Mouse (Mus musculus) layer of hippocampus, postnatal 14 days (tissue): ENCODE results near the gene 4430402I18Rik. TPM values are rescaled to one million over a fixed set of nuclear protein-coding genes. Genes with fewer than 3 reads are reported as not detected.

Experiments used
- DNase-seq, 2 experiments: peaks; one replicate each; pipeline ENCODE4 v3.0.0; 2021 to 2022; ENCODE audit warnings: low spot score in 2 of 2, mixed read lengths in 1 of 2
- total RNA-seq, 2 experiments: library from RNA; stranded (reverse); gene quantifications; 2 replicates each; pipeline ENCODE4 v1.2.3; 2021

4430402I18Rik gene
- total RNA-seq, 2 experiments from 2014 or later, result 6.1 to 9.4 TPM

DNA sequence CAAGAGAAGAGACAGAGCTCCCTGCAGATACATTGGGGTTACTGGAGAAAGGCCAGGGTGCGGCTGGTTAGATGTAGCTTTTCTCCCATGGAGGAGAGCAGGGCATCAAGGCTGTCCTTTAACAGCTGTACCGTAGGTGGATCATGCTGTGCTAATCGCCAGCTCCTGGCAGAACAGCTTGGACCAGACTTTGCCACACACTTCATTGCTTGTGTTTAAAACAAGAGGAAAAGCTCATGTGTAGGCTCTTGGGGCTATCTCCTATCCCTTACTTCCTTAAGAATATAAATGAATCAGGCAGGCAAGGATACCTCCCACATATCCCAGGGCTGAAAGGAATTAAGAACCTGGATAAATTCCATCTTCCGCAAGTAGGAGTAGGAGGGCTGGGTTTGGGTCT lies 64.8 kb downstream of the 4430402I18Rik start:
- peak in 1 of 2 experiments; percentile 73 for DNase-seq

DNA sequence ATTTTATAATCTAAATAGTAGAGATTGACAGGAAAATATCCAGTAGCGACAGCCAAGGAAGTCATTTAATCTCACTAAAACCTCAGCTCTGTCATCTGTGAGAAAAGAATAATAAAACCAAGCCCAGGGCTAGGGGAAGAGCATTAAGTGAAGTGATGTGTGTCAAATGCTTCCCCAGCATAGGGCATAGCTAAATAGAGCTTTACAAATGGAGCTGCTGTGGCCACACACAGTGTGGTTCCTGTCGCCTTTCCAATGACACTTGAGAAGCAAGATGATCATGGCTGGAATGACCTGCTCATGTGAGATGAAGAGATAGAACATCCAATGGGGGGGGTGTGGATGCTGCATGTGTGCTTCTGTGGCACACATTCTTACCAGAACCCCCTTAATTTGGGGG lies 65.5 kb downstream of the 4430402I18Rik start:
- no peak for DNase-seq

- no peak for DNase-seq
Observed at GRCm38 (mm10) chr19:28900771-28901170, 66.8 kb downstream of the 4430402I18Rik start.

- no peak for DNase-seq
Observed at GRCm38 (mm10) chr19:28897497-28897896, 70.1 kb downstream of the 4430402I18Rik start.

DNA sequence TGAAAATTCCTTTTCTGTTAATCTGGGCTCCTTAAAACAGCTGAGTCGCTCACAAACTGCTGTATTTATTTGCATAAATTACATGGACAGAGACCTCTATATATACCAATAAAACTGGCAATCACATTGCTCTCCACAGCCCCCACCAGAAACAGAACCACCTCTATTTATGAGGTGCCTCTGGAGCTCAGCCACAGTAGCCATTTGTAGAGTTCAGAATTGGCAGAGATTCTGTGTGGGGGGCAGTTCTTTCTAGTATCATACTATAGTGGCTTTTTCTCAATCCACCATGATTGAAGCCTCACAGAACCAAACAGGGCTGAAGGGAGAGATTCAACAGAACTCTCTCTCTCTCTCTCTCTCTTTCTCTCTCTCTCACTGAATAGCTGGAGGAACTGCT lies 71.0 kb downstream of the 4430402I18Rik start:
- peak in 1 of 2 experiments; percentile 63 for DNase-seq

DNA sequence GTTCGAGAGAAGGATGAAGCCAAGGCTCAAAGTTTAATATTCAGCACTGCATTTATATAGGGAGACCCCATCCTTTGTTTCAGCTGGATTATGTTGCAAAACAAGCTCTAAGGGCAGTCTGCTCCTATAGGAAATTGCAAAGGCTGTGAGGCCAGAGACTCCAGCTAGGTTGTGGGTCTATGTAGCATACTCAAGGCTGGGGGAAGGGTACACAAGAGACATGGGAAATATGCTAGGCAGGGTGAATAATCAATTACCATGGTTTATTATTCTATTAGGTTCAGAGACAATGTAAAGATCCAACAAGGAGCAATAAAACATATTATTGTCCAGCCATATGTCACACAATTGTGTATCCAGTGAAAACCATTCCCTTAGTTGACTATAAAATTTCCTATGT lies 75.7 kb downstream of the 4430402I18Rik start:
- no peak for DNase-seq

GRCm38 (mm10) chr19:28891238-28891637 lies 76.4 kb downstream of the 4430402I18Rik start:
- peak; percentile 37 to 77 for DNase-seq

GRCm38 (mm10) chr19:28889251-28889650 lies 78.3 kb downstream of the 4430402I18Rik start:
- no peak for DNase-seq

DNA sequence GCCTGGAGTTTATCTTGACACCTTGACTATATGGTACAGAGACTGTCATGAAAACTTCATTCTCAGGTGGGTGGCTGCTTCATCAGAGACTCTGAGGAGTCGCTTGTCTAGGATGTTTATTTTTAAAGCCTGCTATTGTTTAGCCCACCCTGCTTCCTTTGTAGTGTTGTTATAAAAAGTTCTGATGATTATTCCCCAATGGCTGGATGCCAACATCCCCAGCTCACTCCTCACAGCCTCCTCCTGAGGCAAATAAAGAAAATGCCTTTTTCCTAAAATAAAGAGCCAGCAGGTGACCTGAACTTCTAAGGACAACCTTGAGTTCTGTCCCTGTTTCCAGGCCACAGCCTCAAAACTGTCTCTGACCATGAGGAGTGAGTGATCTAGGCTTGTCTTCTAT lies 79.1 kb downstream of the 4430402I18Rik start:
- DNase-seq, result no peak

DNA sequence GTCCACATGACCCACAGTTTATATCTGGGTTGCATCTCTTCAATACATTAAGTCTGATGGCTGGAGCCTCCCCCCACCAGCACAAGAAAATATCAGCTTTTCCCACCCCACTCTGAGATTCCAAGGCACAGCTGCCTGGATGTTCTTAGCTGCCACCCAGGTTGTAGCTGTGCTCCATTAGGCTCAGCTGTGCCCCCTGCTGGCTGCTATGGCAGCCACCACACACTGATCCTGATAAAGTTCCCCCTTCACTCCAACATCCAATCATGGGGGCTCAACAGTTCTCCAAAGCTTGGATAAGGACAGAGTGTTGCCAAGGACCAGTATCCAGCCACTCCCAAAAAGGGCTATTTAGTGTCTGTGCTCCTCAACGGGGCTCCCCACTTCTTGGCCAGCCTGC lies 84.5 kb downstream of the 4430402I18Rik start:
- DNase-seq, result no peak

GRCm38 (mm10) chr19:28879476-28879875 lies 88.1 kb downstream of the 4430402I18Rik start:
- DNase-seq, result no peak

- DNase-seq, result no peak
Observed at GRCm38 (mm10) chr19:28870351-28870750, 97.2 kb downstream of the 4430402I18Rik start.

DNA sequence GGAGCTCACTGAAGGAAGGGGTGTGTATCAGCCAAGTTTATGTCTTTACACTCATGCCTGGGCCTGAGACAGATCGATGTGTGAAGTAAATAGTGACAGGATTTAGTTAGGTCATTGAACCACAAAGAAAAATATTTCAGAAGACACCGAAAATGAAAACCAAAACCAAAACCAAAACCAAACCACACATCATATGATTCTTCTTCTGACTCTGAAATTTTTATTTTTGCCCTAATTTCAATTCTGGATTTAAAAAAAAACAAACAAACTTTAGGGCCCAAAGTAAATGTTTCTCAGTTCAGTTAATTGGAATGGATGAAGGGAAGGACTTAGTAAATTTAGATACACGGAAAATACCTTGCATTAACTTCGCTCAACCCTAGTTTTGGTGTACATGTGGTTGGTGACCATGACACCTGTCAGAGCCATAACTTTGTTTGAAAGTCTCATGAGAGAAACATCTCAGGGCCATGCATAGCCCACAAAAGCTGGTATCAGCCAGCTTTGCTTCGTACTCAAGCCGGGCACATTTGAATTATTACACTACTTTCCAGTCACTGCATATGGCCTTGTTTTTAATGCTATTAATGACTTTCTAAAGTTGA lies 98.2 kb downstream of the 4430402I18Rik start:
- DNase-seq, result no peak

- DNase-seq, result no peak
Observed at GRCm38 (mm10) chr19:28865501-28865900, 102.1 kb downstream of the 4430402I18Rik start.

GRCm38 (mm10) chr19:28864981-28865380 lies 102.6 kb downstream of the 4430402I18Rik start:
- DNase-seq, result peak in 1 of 2 experiments; percentile 48

DNA sequence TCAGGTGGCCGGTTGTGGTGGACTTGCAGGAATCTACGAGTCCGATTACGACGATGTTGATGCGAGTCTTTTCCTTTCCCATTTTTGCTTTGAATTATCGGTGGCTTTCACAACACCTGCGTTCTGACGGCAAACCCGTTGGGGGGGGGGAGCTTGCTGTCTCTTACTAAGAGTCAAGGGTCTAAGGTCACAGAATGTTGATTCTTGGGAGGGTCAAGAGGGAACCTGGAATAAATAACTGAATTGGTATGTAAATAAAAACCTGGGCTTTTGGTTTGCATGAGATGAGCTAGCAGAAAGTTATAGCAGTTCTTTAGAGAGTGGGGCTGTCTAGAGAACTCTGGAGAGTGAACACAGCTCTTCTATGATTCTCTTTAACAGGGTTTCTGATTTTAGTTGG lies 104.0 kb downstream of the 4430402I18Rik start:
- no peak for DNase-seq

- no peak for DNase-seq
Observed at GRCm38 (mm10) chr19:28860246-28860645, 107.4 kb downstream of the 4430402I18Rik start.

DNA sequence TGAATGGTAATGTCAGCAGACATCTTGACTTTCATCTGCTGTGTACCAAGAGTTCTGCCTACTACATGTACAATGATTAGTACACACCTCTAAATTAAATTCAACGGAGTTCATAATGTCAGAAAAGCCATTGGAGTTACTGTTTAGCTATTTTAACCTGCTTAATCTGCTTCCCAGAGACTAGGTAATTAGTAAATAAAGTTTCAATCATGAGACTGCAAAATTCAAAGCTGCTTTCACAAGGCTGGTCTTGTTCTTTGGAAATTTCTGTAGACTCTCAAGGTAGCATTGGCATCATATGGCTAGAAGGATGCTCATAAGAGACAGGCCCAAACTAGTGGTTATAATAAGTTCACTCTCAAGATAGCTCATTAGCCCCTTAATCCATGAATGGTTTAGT lies 112.8 kb downstream of the 4430402I18Rik start:
- no peak for DNase-seq

DNA sequence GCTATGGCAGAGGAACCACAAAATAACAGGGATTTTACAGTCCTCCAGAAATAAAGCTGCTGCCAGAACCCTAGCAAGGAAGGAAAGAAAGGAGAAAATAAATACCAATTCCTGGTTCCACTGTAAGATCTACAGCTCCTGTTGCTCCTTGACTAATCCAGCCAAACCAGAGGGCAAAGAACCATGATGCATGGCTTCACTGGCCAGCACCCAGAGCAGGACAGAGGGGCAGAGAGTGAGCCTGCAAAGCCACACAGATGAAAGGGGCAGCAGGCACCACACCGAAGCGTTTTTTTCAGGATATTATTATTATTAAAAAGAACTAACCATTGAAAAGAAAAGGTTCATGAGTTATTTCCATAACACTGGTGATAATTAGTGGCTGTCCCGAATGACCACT lies 115.6 kb downstream of the 4430402I18Rik start:
- DNase-seq, result no peak

- DNase-seq, result no peak
Observed at GRCm38 (mm10) chr19:28850510-28850909, 117.1 kb downstream of the 4430402I18Rik start.

GRCm38 (mm10) chr19:28844946-28845710 lies 122.5 kb downstream of the 4430402I18Rik start:
- DNase-seq, result no peak
